Mouse (Mus musculus) heart, embryonic 13.5 days (tissue): ENCODE measurements around the gene Ahsg. TPM values are rescaled to one million over a fixed set of nuclear protein-coding genes. Genes with fewer than 3 reads are reported as not detected.

Source experiments
- ATAC-seq: fragments of 200-750 bp; cut with Nextera tagmentation; 2 replicates; pipeline ENCODE4 v1.8.0; 2017; ENCODE audit warnings: moderate TSS enrichment; ENCODE audit not compliant: insufficient number of reproducible peaks, low FRiP score, low TSS enrichment; ENCODE audit errors: extremely low read depth
- H3K27ac ChIP-seq: fragments of 300-500 bp; sonication (generic); replicated peaks from 2 replicates; pipeline ENCODE4 v1.5.1; 2015; ENCODE audit warnings: moderate library complexity, mild to moderate bottlenecking, inconsistent platforms
- H3K27me3 ChIP-seq: fragments of 300-500 bp; sonication (generic); replicated peaks from 2 replicates; pipeline ENCODE4 v1.6.1; 2015; ENCODE audit warnings: mild to moderate bottlenecking, inconsistent platforms
- H3K36me3 ChIP-seq: fragments of 300-500 bp; sonication (generic); 2 replicates; pipeline ENCODE4 v1.6.1; 2015; ENCODE audit warnings: mild to moderate bottlenecking, inconsistent platforms
- H3K4me1 ChIP-seq: fragments of 300-500 bp; sonication (generic); 2 replicates; pipeline ENCODE4 v1.6.1; 2015; ENCODE audit warnings: inconsistent platforms
- H3K4me2 ChIP-seq: fragments of 300-500 bp; sonication (generic); 2 replicates; pipeline ENCODE4 v1.6.1; 2015; ENCODE audit warnings: inconsistent platforms, mild to moderate bottlenecking, moderate library complexity
- H3K4me3 ChIP-seq: fragments of 300-500 bp; sonication (generic); 2 replicates; pipeline ENCODE4 v1.5.1; 2015; ENCODE audit warnings: moderate library complexity, mild to moderate bottlenecking, inconsistent platforms
- H3K9ac ChIP-seq: fragments of 300-500 bp; sonication (generic); 2 replicates; pipeline ENCODE4 v1.6.1; 2015; ENCODE audit warnings: inconsistent platforms, mild to moderate bottlenecking, moderate library complexity
- H3K9me3 ChIP-seq: fragments of 300-500 bp; sonication (generic); 2 replicates; pipeline ENCODE4 v1.6.1; 2016; ENCODE audit warnings: inconsistent platforms
- WGBS: fragments of 180-500 bp; shearing (Covaris S2); methylation state at CpG from one replicate; pipeline ENCODE4 v1.1.7; 2015; ENCODE audit warnings: mixed read lengths; 5-methylcytosine and 5-hydroxymethylcytosine counted together
- polyA plus RNA-seq: library from polyadenylated mRNA; unstranded; fragments of >200 nt; fragmentation: Nextera tagmentation; extraction: Ambion mirVana; gene quantifications from 2 replicates; pipeline ENCODE4 v1.2.1, GENCODE M21; 2015

Ahsg gene
- polyA plus RNA-seq, 1 experiment from 2014 or later: 4.3 TPM

DNA sequence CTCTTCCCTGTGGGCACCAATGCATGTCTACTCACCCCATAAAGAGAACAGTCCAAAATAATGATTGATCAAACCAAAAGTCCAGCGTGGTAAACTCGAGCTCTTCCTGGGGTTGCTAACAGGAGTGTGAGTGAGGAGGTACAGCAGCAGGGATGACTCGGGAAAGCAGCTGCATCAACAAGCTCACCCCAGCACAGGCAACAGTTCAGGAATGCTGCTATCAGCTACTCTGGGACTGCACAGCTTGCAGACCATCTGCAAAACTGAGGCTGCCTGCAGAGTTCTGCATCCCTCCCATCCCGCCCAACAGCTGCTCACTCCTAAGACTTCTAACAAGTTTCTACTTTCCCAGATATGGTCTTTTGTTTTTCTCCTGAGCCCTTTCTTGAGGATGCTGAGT, 17.7 kb upstream of the Ahsg start:
- H3K9ac ChIP-seq: no peak overlapping the region
- peaks cover 53% of the 10 kb centered on the region for H3K36me3 ChIP-seq
- no peaks in the 10 kb centered on the region for H3K4me1 ChIP-seq
- no peak overlapping the region for H3K4me3 ChIP-seq
- H3K27ac ChIP-seq: no peak overlapping the region
- H3K9me3 ChIP-seq: no peaks in the 10 kb centered on the region
- ATAC-seq: no peak
- 55% methylated on average over 4 of the region's 4 CpGs for WGBS
- no peak overlapping the region for H3K4me2 ChIP-seq
- H3K27me3 ChIP-seq: no peaks in the 10 kb centered on the region

DNA sequence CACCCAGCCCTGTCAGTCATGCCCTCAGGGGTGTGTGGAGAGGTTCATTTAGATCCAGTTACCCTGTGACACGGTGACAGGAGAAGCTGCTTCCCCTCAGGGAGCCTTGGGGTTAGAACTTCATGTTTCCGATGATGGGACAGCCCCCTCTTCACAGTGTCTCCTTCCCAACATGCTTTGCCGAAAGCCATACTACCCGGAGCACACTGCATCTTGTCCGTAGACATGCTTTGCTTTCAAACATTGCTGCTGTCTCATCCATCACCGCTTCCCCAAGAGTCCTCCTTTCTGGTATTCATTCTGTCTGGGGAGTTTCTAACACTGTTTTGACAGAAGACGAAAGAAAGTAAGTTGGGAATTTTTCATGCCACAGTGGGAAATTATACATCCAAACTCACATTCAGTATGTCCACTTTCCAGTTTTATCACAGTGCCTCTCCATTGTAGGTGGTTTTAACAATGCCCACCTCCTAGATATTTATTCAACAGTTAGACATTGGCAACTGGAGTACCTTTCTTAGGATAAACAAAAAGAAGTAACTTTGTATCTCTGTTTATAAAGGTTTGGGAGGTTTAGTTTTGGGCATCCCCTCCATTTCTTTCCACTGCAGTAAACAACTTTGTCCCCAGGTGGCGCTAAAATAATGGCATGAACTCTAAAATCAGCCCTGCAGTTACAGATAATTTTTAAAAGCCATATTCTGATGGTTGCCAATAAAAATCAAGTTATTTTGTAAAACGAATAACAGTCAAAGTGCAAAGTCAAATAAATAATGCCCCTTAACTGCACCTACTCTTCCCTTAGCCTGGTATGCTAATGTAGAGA, 14.6 kb upstream of the Ahsg start:
- H3K4me3 ChIP-seq: no peak overlapping the region
- H3K36me3 ChIP-seq: peaks cover 23% of the 10 kb centered on the region
- H3K4me1 ChIP-seq: peaks cover 10% of the 10 kb centered on the region
- no peaks in the 10 kb centered on the region for H3K9me3 ChIP-seq
- no peak overlapping the region for H3K27ac ChIP-seq
- no peak for ATAC-seq
- H3K27me3 ChIP-seq: no peaks in the 10 kb centered on the region; the same call in 1 of the 2 replicates
- H3K4me2 ChIP-seq: no peak overlapping the region
- no peak overlapping the region for H3K9ac ChIP-seq
- 41% methylated on average over 9 of the region's 9 CpGs for WGBS

DNA sequence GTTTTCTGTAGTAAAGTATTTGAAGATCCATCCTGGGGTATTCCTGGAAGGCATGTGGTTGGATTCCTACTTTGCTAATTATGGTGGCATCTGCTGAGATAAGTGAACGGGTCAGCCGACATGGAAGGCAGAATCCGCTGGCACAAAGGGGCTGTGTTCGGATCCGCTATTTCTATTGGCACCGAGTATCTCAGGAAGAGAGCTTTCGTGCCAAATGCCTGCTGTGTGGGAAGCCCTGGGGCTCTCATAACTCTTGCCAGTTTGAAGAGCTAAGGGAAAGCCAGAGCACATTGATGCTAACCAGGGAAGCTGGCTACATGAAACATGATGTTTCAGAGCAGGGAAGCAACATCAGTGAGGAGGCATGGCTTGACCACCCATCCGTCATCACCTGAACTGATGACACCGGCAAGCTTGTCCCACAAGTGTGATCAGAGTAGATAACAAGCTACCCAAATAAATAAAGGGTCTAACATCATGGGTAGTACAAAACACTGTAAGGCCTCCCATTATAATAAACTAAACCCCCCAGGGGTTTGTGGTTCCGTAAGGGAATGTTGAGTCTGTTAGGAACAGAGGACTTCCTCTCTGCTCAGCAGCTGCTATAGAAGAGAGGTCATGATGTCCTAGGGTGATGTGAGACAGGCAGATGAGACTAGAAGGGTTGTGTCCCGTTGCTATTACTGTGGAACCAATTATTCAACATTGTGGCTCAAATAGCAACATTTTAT, 13.3 kb upstream of the Ahsg start:
- H3K4me3 ChIP-seq: no peak overlapping the region
- H3K9ac ChIP-seq: no peak overlapping the region
- 69% methylated on average over 11 of the region's 11 CpGs for WGBS
- no peak overlapping the region for H3K4me2 ChIP-seq
- H3K27me3 ChIP-seq: no peaks in the 10 kb centered on the region; the same call in 1 of the 2 replicates
- H3K9me3 ChIP-seq: no peaks in the 10 kb centered on the region
- ATAC-seq: no peak
- H3K4me1 ChIP-seq: peaks cover 10% of the 10 kb centered on the region
- H3K36me3 ChIP-seq: peaks cover 9% of the 10 kb centered on the region
- no peak overlapping the region for H3K27ac ChIP-seq

- no peaks in the 10 kb centered on the region; the same call in 1 of the 2 replicates for H3K27me3 ChIP-seq
- no peaks in the 10 kb centered on the region for H3K36me3 ChIP-seq
- ATAC-seq: no peak
- H3K4me3 ChIP-seq: no peak overlapping the region
- WGBS: 71% methylated on average over 7 of the region's 7 CpGs
- no peak overlapping the region for H3K9ac ChIP-seq
- H3K9me3 ChIP-seq: no peaks in the 10 kb centered on the region
- peaks cover 10% of the 10 kb centered on the region for H3K4me1 ChIP-seq
- no peak overlapping the region for H3K27ac ChIP-seq
- H3K4me2 ChIP-seq: no peak overlapping the region
Measured at GRCm38 (mm10) chr16:22878716-22879115, 12.4 kb upstream of the Ahsg start.

GRCm38 (mm10) chr16:22879945-22880595, 11.0 kb upstream of the Ahsg start:
- Histone ChIP-seq H3K4me2 (no peak overlapping the region), H3K27ac (no peak overlapping the region), H3K27me3 (no peaks in the 10 kb centered on the region; the same call in 1 of the 2 replicates), H3K4me1 (peaks cover 10% of the 10 kb centered on the region), H3K9me3 (no peaks in the 10 kb centered on the region), H3K9ac (no peak overlapping the region), H3K36me3 (no peaks in the 10 kb centered on the region), H3K4me3 (no peak overlapping the region)
- ATAC-seq: no peak
- WGBS: 56% methylated on average over 7 of the region's 7 CpGs

DNA sequence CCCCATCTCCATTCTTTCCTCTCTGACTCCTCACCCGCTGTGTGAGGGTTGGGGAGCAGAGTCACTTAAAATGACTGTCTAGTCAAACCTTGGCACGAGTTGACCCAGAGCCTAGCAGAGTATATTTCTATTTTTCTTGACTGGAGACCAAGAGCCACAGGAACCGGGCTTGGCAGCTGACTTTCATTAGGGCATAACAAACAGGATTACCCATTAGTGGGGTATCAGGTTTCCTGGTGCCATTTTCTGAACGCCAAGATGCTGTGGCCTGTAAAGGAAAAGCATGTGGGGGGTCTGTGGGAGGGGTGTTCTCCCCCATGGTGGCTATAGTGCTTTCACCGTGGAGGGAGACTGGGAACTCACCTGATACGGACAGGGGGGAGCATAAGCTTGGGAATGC, 10.2 kb upstream of the Ahsg start:
- Histone ChIP-seq H3K9ac (no peak overlapping the region), H3K4me2 (no peak overlapping the region), H3K27me3 (no peaks in the 10 kb centered on the region; the same call in 1 of the 2 replicates), H3K4me3 (no peak overlapping the region), H3K36me3 (no peaks in the 10 kb centered on the region), H3K9me3 (no peaks in the 10 kb centered on the region), H3K4me1 (peaks cover 12% of the 10 kb centered on the region), H3K27ac (no peak overlapping the region)
- no peak; the same call in 1 of the 2 replicates for ATAC-seq
- 24% methylated on average over 6 of the region's 6 CpGs for WGBS

DNA sequence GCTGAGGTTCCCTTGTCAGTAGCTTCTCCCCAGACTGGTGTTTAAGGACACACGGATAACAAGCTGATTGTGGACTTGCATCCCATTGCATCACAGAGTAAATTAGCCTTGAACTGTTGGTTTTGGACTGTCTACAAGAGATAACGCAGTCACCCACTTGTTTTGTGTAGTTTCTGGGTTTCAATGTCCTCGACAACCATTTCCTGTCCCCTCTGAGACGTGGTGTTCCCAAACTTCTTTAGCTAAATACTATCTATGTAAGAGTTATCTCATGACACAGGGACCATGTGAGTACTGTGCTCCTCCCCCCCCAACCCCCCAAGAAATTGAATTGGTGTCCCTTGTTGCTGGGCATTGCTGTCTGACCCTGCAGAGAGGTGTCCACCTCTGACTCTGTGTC, 9.6 kb upstream of the Ahsg start:
- H3K9ac ChIP-seq: no peak overlapping the region
- H3K36me3 ChIP-seq: no peaks in the 10 kb centered on the region
- H3K9me3 ChIP-seq: no peaks in the 10 kb centered on the region
- no peak overlapping the region for H3K27ac ChIP-seq
- WGBS: 49% methylated on average over 4 of the region's 4 CpGs
- no peak overlapping the region for H3K4me3 ChIP-seq
- no peak overlapping the region for H3K4me2 ChIP-seq
- ATAC-seq: no peak
- no peaks in the 10 kb centered on the region; the same call in 1 of the 2 replicates for H3K27me3 ChIP-seq
- peaks cover 12% of the 10 kb centered on the region for H3K4me1 ChIP-seq

- H3K4me1 ChIP-seq: peaks cover 12% of the 10 kb centered on the region
- no peak for ATAC-seq
- H3K9ac ChIP-seq: no peak overlapping the region
- WGBS: 59% methylated on average over 5 of the region's 5 CpGs
- H3K4me2 ChIP-seq: no peak overlapping the region
- no peaks in the 10 kb centered on the region for H3K9me3 ChIP-seq
- no peak overlapping the region for H3K27ac ChIP-seq
- H3K36me3 ChIP-seq: no peaks in the 10 kb centered on the region
- H3K4me3 ChIP-seq: no peak overlapping the region
- peaks cover 4% of the 10 kb centered on the region; the same call in 1 of the 2 replicates for H3K27me3 ChIP-seq
Measured at GRCm38 (mm10) chr16:22883441-22883840, 7.6 kb upstream of the Ahsg start.

DNA sequence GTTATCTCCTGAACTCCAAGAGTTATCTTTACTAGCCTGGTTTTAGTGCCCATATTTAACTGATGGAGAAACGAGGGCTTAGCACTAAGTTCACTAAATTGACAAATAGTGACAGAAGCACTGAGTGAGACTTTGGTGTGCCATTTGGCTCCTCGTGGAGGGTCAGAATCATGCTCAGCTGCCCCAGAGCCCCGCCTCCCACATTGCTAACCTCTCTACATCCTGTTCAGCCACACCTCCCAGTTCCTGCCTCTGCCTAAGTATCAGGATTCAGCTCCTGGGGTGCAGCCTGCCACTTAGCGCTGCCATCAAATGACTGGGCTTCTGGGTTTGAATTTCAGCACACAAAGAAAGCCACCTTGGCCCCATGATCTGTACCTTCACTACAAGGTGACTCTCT, 5.7 kb upstream of the Ahsg start:
- Histone ChIP-seq H3K27me3 (peaks cover 8% of the 10 kb centered on the region; the same call in 1 of the 2 replicates), H3K9me3 (no peaks in the 10 kb centered on the region), H3K36me3 (no peaks in the 10 kb centered on the region), H3K9ac (no peak overlapping the region), H3K27ac (no peak overlapping the region), H3K4me2 (no peak overlapping the region), H3K4me1 (peaks cover 10% of the 10 kb centered on the region), H3K4me3 (no peak overlapping the region)
- 29% methylated on average over 4 of the region's 4 CpGs for WGBS
- ATAC-seq: no peak

- H3K4me3 ChIP-seq: no peak overlapping the region
- H3K9me3 ChIP-seq: no peaks in the 10 kb centered on the region
- H3K4me2 ChIP-seq: no peak overlapping the region
- no peaks in the 10 kb centered on the region for H3K36me3 ChIP-seq
- ATAC-seq: no peak
- H3K27ac ChIP-seq: no peak overlapping the region
- 57% methylated on average over 3 of the region's 3 CpGs for WGBS
- peaks cover 8% of the 10 kb centered on the region; the same call in 1 of the 2 replicates for H3K27me3 ChIP-seq
- no peak overlapping the region for H3K9ac ChIP-seq
- H3K4me1 ChIP-seq: 0 out of 2 replicates have a peak, but pooled peaks cover 2% of the 10 kb centered on the region
Measured at GRCm38 (mm10) chr16:22886726-22887125, 4.4 kb upstream of the Ahsg start.

GRCm38 (mm10) chr16:22888835-22889234, 2.2 kb upstream of the Ahsg start:
- H3K27ac ChIP-seq: no peak overlapping the region
- H3K27me3 ChIP-seq: peaks cover 13% of the 10 kb centered on the region; the same call in 1 of the 2 replicates
- no peaks in the 10 kb centered on the region for H3K36me3 ChIP-seq
- 63% methylated on average over 4 of the region's 4 CpGs for WGBS
- H3K4me1 ChIP-seq: 0 out of 2 replicates have a peak, but pooled peaks cover 2% of the 10 kb centered on the region
- no peak overlapping the region for H3K4me3 ChIP-seq
- no peak overlapping the region for H3K4me2 ChIP-seq
- no peak for ATAC-seq
- no peaks in the 10 kb centered on the region for H3K9me3 ChIP-seq
- no peak overlapping the region for H3K9ac ChIP-seq
